Mouse (Mus musculus) kidney, postnatal 10 days (tissue): Measurements from ENCODE around the gene Tbc1d7.

Source experiments
- DNase-seq: peaks from one replicate; pipeline ENCODE4 v3.0.0; 2021; ENCODE audit warnings: mixed read lengths

The Tbc1d7 gene

DNA sequence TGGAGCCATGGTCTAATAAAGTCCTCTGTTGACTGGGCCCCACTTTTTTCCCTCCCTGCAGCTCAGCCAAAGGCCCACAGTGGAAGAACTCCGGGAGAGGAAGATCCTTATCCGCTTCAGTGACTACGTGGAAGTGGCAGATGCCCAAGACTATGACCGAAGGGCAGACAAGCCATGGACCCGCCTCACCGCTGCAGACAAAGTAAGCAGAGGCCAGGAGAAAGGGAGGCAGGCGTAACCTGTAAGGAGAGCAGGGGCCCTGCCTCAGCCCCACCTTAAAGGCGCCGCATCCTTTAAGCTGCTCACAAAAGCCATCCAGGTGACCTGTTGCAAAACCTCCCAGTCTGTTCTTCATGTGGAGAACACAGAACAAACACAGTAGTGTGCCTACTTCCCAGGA, 38.4 kb downstream of the Tbc1d7 start:
- peak; percentile 64 for DNase-seq

GRCm38 (mm10) chr13:43131741-43132191, 39.5 kb downstream of the Tbc1d7 start:
- DNase-seq = peak; percentile 63

- DNase-seq = no peak
Measured at GRCm38 (mm10) chr13:43130161-43130560, 41.1 kb downstream of the Tbc1d7 start.

GRCm38 (mm10) chr13:43124683-43125074, 46.6 kb downstream of the Tbc1d7 start:
- DNase-seq = no peak

- no peak for DNase-seq
Measured at GRCm38 (mm10) chr13:43123895-43124682, 47.2 kb downstream of the Tbc1d7 start.

DNA sequence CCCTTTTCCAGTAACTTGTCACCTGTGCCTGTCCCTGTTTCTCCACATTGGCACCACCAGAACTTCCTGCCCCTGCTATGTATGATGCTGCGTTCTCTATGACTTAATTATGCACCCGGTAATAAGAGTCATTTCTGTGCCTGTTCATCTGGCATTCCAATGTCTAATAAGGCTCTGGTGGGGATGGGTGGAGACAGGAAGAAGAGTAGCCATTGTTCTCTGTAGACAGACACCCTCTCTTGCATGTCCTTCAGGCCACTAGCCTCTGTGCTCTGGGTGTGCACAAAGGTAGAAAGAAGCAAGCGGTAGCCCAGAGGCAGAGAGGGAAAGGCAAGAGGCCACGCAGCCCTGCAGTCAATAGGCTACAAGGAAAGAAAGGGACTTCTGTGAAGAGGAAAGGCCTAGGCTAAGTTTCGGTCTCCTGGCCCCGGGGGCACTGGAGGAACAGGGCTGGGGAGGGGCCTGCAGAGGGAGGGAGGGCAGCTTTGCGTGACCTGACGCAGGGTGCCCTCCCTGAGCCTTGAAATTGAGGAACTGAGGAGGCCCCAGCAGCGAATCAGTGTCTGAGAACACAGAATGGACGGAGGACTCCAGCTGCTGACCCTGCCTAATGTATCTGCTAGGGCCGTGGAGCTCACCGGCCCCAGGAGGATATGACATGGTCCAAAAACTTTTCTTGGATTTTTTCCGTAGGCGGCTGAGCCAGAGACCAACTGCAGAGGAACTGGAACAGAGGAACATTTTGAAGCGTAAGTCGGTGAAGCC, 48.8 kb downstream of the Tbc1d7 start:
- DNase-seq = peak; percentile 28

DNA sequence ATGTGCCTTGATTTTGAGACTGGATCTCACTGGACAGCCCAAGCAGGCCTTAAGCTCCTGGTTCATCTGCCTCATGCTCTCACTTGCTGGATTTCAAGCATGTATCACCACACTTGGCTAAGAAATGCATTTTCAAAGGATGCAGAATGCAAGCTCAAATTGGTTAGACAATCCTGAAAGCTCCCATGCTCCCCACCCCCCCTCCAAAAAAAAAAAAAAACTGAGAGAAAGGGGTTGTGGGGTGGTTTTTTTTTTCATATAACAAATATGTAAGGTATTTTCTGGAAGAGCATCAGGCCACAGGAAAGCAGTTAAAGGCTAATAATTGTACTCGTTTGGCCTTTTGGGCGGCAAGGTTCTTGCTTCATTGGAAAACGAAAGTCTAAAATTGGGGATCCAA, 58.2 kb downstream of the Tbc1d7 start:
- DNase-seq = no peak

GRCm38 (mm10) chr13:43112707-43113106, 58.6 kb downstream of the Tbc1d7 start:
- no peak for DNase-seq

GRCm38 (mm10) chr13:43112280-43112679, 59.0 kb downstream of the Tbc1d7 start:
- no peak for DNase-seq

GRCm38 (mm10) chr13:43104496-43104895, 66.8 kb downstream of the Tbc1d7 start:
- no peak for DNase-seq

DNA sequence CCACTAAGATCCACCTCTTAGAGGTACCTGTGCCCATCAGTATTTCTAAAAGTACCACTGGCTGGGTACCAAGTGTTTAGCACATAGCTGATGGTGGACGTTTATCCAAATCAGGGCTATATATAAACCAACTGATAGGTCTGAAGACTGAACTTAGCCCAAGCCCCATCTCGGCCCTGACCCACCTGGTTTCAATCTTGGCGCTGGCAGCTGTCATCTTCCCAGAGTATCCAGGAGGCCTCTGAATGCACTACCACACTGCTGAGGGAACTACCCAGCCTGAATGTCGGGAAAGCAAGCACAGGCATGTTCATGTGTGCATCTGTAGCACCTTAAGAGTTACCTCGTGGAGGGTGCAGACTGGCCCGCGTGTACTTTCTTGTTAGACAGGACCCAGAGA, 68.4 kb downstream of the Tbc1d7 start:
- no peak for DNase-seq
